Mouse (Mus musculus) large intestine, adult 2 months (tissue): ENCODE measurements at regions not wholly inside any gene's neighbourhood (a gene's known extent, or its start where the extent isn't known, plus 50 kb on each side); places are given as distances from the start of the nearest gene placed in this dataset.

ENCODE experiments used
- DNase-seq: peaks from one replicate; pipeline ENCODE4 v3.0.0-alpha.2; 2012; ENCODE audit warnings: low read depth, low spot score
- WGBS: fragments of 180-500 bp; shearing (Covaris S2); methylation state at CpG from one replicate; pipeline ENCODE4 v1.1.7; 2018; 5-methylcytosine and 5-hydroxymethylcytosine counted together

DNA sequence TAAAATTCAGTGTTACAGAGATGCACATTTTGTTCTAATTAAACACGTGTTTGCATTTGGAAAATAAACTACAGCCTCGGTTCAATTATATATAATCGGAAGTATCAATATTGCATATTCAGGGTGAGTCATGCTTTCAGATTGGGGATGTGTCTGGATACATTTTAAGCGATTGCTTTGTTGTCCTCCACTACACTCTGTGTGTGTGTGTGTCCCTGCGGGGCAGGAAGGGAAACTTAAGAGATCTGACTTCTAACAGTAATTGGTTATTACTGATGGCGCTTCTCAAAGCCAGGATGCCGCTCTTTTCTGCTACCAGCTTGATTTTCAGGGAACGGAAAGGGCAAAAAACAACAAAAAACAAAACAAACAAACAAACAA lies 409.3 kb downstream of the Rnd3 start:
- no peak for DNase-seq
- WGBS = 86% methylated on average over 8 of the region's 8 CpGs

DNA sequence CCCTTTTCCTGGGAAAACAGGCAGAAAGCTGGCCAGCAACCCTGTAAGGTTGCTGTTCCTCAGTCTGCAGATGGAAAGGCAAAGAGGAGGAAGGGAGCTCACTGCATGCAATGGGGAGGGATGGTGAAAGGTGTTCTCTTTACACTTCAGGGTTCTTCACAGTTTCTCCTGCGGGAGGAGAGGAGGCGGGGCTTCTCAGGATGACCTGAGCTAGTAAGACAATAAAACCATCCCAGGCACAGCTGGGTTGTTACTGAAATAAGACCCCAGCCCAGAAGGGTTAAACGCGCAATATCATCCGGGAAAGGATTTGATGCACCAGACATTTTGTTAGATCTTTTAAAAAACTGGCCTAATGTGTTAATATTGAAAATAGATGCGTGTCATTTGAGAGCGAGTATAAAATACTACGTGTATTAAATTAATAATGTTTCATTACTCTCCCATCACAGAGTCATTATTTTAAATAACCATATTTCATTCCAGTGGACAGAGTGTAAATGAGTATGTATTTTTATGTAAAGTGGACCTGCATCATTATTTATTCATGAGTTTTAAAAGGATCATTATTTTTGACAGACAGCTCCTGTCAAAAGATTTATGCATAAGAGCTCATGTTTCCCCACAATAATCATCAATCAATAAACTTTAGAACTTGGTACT lies 409.8 kb downstream of the Rnd3 start:
- no peak for DNase-seq
- 67% methylated on average over 8 of the region's 8 CpGs for WGBS

DNA sequence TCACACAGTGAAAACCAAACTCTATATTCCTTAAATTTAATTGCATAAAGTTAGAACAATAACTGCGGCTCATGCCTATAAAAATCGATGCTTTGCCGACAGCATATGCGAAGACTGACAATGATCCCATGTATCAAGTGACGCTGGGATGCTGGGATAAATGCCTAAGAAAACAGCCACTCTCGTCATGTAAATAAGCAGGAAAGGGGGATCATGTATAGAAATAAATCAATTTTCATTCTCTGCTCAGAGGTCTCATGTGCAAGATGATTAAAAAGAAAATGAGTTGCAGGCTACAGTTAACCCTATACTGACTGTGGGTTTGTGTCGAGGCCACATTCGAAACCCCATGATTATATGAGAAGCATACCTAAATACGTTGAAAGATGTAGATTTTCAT lies 411.2 kb downstream of the Rnd3 start:
- DNase-seq = no peak
- WGBS = 88% methylated on average over 9 of the region's 9 CpGs

DNA sequence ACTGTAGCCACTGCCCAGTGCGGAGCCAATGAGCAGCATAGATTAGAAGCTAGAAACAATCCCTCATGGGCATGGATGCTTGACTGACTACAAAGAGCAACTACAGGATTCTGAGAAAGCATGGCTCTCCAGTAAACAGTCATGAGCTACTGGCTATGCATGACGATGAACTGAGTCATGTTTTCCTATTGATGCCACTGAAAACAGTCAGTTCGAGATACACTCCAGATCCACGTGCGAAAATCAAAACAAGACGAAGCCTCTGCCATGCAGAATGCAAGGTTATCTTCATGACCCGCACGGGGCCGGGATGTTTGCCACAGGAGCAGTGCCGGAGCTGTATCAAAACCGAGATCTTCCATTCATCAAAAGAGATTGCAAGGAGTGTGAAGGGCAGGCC lies 413.9 kb downstream of the Rnd3 start:
- DNase-seq = no peak
- WGBS = 88% methylated on average over 11 of the region's 11 CpGs

DNA sequence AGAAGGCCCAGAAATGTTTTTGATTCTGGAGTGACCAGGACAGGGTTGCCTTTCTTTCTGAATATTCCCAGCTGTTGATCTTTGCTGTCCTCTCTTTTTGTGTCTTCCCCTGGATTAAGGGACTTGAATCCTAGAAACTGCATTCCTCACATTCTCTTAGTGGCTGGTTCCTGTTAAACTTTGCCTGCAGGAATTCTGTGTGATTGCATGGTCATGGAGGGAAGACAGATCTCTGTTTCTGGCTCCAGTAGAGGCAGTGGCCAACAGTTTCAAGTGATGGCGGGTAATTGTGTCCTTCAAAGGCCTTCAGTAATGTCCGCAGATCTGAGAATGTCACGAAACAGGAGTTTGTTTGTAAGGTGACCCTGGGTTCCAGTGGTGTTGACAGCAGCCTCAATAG lies 410.1 kb upstream of the Mmadhc start:
- DNase-seq = no peak
- whole genome bisulfite sequencing = 85% methylated on average over 3 of the region's 3 CpGs

DNA sequence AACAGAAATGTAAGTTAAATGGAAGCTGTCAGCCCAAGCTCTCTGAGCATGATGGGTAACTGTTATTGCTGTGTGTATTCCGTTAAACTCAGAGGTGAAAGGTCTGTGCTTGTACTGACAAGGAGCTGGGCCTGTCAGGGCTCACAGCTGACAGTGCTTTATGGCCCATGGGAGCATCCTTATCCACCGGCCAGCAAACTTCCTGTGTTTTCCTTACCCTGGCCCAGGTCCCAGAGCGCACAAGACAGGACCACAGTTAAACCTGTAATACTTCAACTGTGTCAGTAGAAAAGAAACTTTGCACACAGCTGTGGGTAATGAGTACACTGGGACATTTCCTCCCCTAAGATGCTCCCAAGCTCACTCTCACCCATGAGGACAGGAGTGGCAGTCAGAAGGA lies 407.7 kb upstream of the Mmadhc start:
- 21% methylated on average over 3 of the region's 3 CpGs for WGBS
- no peak for DNase-seq

DNA sequence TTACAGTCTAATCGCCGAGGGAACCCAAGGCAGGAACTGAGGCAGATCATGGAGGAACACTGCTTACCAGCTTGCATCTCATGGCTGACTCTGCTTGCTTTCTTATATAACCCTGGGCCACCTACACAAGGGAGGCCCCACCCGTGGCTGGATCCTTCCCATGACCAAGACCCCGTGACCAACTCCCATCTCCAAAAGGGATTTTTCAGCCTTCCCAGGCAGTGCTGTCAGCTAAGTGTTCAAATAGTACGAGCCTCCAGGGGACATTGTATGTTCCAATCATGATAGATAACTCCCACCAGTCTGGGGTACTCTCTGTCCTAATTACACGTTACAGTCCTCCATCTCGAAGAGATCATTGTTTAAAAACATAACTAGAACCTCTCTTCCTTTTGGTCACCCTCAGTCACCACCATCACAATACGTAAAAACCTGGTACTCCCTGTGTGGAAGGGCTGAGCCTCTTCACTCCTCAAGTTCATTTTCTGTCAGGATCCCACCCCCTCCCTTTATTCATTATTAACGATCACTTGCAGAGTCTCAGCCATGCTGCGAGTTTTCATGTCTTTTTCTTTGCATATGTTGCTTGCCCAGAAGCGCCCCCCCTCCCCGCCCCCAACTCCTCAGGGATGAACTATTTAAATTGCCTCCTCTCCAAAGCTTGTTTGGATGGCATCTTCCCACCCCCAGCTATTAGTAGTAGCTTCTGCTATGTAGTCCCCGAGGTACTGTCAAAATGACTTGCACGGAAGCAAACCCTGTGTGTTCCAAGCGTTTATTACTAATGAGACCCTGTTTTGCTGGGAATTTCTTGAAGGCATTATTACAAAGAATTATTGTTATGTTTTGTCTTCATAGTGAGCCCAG lies 406.2 kb upstream of the Mmadhc start:
- 89% methylated on average over 15 of the region's 15 CpGs for WGBS
- no peak for DNase-seq

DNA sequence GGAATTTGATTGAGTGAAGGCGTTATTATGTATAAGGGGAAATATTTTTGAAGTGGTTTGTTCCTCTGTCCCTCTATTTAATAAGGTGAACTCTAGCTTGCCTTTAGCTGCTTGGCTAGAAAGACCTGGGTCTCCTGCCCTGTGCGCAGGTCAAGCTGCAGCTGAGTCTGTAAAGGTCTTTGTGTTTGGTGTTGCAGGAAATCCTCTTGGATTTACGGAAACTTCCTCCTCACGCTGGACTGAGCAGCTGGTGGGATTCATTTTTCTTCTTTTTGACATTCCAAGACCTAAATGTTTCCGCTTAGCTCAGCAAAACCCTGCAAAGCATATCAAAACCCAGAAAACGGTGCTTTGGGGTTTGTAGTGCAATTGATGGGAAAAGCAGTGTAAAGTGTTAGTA lies 402.2 kb upstream of the Mmadhc start:
- WGBS = 71% methylated on average over 6 of the region's 6 CpGs
- DNase-seq = no peak

DNA sequence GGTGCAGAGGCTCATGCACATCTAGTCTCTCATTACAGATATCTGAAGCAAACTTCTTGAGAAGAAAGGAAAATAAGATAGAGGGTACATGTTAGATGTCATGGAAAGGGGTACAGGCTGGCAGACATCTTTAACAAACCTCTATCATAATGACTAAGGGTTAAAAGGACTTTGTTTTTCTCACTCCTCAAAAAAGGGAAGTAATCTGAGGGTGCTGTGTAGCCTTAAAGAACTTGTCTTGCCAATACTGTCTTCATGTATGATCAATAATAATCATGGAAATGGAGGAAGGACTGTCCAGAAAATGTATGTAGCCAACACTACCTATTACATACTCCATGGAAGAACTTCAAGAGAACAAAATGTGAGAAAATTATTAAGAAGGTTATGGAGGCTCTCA lies 400.0 kb upstream of the Mmadhc start:
- DNase-seq = no peak

DNA sequence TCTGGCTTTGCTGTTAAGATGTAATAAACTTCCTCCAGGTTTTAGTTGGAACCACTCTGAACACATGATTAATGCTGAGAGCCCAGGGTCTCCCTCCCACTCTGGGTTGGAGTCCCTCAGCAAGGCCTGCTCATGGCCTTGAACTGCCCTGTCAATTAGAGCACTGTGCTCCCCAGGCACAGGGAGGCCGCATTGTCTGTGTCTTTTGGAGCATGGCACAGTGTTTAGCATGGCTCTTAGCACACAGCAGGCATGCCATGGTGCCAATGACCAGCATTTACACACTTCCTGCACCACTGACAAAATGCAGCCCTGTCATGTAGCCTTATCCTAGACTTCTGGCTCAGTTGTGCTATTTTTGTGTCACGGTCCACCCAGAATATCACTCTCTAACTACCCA lies 398.2 kb upstream of the Mmadhc start:
- no peak for DNase-seq
- WGBS = 88% methylated on average over 2 of the region's 2 CpGs

DNA sequence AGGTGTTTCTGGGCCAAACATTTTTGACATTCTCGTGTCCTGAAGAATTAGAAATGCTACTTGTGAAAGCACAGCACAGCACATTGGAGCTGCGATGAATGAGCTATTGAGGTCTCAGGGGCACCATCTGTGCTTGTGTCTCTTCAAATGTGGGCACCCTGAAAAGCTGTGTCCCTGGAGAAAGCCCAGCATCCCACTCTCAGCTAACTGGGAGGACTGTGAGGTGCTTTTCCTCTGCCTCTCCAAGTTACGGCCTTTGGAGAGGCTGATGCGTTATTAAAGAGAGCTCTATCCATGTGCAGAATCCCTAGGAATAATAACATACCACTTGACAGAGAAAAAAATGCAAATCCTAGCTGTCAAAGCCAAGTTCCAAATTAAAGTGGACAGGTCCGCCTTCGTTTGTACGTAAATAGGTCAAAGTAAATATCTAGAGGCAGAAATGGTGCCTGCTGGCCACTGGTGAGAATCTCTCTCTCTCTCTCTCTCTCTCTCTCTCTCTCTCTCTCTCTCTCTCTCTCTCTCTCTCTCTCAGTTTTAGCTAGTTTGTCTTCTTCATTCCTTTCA lies 397.3 kb upstream of the Mmadhc start:
- 75% methylated on average over 7 of the region's 7 CpGs for WGBS

DNA sequence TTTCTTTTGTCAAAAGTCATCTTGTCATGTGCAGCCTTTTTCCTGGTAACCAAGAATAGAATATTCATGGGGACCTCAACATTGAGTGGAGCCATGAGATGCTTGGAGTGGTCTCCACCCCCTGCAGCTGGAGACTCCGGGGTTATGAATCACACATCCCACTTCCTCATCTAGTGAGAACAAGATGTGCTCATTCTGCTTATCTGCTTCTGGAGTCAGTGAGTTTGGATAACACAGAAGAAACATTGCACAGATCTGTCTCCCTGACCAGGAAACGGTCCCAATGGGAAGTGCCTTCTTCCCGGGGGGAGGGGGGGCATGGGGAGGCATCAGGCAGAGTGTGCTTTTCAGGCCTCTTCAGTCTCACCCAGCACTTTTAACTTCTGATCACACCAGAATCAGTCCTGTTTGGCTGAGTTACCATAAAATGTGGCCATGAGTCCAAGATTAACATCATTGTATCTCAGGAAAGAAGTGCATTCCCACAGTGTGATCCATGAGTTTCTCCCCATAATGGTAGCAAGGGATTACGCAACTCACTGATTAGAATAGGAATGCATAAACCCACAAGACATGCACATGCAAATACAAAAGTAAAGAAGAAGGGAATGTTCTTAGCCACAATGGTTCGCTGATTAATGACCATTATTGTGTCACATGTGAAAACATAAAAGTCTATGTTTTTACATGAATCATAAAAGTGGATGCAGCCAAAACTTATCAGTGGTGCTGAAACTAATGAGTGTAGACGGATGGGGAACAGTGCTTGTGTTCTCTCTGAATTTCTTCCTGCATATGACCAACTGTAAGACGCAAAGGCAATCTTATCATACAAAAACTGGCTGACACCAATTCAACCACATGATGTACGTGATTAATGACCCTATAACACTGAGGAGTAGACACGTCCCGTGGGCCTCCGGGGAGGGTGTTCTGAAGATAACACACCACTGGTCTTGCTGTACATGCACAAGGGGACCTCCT lies 393.8 kb upstream of the Mmadhc start:
- DNase-seq = no peak
- 78% methylated on average over 11 of the region's 11 CpGs for WGBS

More for the DNA sequence above, 397.3 kb upstream of the Mmadhc start:
- no peak for DNase-seq

DNA sequence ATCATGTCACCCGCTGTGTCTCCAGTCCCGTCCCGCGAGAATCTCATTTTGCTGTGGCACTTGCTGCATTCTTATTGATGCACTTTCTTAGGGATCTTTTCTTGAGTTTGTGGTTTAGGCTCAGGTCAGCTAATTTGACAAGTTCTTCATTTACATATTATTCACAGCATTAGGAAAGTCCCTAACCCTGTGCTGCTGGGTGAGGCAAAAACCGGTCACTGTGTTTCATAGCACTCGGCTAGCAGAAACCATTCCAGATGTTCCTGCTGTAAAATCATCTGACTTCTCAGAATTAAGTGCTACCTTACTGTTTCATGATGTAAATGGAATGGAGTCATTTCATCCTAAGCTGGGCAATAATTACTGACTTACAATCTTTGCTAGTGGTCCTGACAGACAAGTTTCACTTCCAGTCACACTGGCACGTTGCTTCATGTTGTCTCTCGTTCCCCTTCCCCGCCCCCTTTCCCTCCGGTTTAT lies 391.1 kb upstream of the Mmadhc start:
- DNase-seq = no peak
- 78% methylated on average over 10 of the region's 10 CpGs for WGBS

DNA sequence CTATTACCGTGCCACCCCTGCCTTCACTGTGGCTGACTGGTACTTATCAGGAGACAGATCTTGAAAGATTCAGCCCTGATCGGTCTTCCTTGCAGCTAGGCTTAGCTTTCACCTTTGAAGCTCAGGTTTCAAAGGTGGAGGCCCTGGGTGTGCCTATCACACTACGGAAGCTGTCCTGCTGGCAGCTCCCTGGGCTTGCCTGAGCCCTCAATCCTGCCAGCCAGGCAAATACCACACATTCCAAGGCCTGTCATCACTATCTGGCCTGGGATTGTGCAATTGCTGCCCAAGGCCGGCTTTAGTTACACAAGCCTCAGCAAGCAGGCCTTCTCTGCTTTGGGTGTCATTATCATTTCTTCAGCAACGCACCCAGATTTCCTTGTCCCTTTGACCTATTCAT lies 390.6 kb upstream of the Mmadhc start:
- DNase-seq = no peak
- 49% methylated on average over 5 of the region's 5 CpGs for WGBS

DNA sequence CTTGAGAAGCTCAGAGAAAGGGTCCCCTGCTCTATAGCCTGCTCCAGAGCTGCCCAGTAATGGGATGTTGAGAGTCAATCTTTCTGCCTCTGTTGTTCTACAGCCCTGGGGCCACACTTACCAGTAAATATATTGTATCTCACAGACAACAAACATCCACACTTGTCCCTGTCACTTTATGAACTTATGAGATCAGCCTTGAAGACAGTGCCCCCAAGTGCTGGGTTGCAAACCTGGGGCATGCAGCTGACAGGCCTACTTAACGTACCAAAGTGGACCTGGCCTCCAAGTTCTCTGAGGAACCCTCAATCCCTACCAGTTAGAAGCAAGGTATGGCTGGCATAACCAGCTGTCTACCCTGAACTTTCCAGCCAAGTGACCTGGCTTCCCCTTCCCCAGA lies 380.9 kb upstream of the Mmadhc start:
- WGBS = 89% methylated on average over 1 of the region's 1 CpGs
- no peak for DNase-seq

DNA sequence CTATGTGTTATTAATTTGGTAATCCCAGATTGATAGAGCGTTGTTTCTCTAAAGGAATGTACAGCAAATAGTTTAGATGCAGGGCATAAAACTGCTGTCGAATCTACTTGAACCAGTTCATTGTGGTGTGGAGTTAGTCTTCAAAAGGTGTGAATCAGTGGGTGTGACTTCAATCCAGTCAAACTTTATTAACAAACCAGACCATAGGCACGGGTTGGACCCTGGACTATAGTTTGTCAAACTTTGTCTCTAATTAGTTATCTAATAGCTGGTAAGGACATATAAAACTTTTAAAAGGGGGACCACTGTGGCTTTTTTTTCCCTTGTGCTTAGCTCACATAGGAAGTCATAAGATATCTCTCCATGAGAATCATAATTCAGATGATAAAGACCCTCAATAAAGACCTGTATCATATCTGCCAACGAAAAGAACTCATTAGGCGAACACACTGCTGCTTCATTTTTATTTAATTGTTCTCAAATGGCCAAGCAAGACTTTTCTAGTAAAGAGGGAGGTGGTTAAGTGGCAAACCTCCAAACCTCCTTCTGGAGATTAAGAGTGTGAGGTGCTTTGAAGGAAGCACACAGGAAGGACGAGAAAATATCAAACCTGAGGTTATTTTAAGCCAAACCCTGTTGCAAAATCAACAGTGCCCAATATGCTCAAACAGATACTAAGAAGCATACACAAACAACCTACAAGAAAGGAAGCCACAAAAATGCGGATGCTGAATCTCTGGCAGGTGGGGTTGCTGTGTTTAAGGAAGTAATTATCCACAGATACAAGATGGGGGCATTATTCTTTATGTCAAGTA lies 379.3 kb upstream of the Mmadhc start:
- no peak for DNase-seq
- 75% methylated on average over 7 of the region's 7 CpGs for WGBS

DNA sequence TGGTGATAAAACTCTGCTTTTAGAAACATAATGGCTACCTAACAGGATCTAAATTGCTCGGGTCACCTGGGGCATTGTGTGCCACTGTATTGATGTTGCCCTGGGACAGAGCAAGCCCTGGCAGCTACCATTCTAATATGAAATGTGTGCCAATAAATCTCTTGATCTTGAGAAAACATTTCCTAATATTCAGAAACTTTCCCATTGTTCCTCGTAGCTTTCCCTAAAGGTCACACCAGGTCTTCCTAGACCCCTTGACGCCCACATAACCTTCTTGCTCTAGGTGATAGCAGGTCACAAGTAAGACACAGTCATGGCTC lies 378.2 kb upstream of the Mmadhc start:
- no peak for DNase-seq
- WGBS = 81% methylated on average over 3 of the region's 3 CpGs

DNA sequence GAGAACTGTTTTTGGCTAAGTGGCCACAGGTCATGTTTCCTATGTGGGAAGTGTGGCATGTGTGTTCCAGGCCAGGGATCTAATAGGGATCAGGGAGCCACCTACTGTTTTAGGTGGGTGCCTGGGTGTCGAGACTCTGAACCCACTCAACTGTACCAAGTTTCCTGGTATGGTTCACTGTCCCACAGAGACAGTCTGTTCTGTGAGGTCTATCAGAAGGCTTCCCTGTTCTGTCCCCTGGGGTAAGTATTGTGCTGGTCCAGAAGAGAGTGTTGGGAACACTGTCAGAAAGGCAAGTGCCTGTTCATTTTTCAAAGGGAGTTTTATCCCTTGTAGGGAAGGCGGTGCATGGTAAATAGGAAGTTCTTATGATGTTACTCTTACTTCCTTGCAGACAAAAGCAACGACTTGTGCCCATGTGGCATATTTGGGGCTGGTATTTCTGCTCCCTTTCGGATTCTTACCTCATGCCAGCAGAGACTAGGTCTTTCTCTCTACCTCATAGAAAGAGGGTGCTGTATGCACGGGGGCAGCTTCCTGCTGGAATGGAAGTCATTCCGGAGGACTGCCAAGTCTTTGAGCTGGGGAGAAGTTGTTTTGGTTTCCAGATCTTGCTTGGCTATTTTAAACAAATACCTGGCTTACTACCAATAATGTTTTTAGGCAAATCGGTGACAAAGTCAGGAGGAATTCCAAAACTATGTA lies 377.7 kb upstream of the Mmadhc start:
- WGBS = 72% methylated on average over 7 of the region's 7 CpGs
- no peak for DNase-seq

DNA sequence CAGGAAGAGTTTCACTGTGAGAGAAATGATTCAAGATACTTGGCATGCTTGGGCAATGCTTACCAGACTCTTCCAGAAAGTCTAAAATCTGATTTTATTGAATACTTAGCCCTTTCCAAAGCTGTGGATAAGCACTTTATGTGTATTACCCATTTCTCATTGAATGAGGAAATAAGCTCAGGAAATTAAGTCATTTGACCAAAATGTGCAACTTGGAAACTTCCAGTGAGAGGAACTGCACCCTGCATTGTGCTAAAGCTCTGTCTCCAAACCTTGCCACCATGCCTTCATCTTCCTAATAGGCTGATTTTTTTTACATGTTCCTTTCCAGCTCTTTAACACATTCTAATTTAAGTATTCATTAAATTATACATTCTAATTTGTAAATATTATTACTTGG lies 372.7 kb upstream of the Mmadhc start:
- no peak for DNase-seq
